8 mouse cellular contexts compared by ENCODE assay signal in genomic region chr8:4258678-4259077, GRCm38 (mm10). TPM values are rescaled to one million over a fixed set of nuclear protein-coding genes. Genes with fewer than 3 reads are reported as not detected.
DNase-seq lines count a peak whose midpoint lies in the region; ATAC-seq and TF ChIP-seq lines count a peak whose summit lies in the region.

No protein-coding gene starts in this region.

- H3K27me3 ChIP-seq in kidney, embryonic 16.5 days (ENCODE audit: insufficient read depth, low read length) = no peaks in the 10 kb centered on the region
- H3K27me3 ChIP-seq in Patski = no peaks in the 10 kb centered on the region
- H3K27me3 ChIP-seq in hindbrain, postnatal 0 days (ENCODE audit: insufficient read depth, low read length) = no peaks in the 10 kb centered on the region
- no peaks in the 10 kb centered on the region for H3K27me3 ChIP-seq in midbrain, embryonic 10.5 days (ENCODE audit: low read depth, poor library complexity, severe bottlenecking)

- H3K9ac ChIP-seq in kidney, embryonic 16.5 days (replicated peaks; ENCODE audit: low read length) = peak overlapping the region; percentile 89
- H3K9ac ChIP-seq in hindbrain, postnatal 0 days (replicated peaks; ENCODE audit: low read length) = peak overlapping the region; percentile 90

- H3K4me1 ChIP-seq in kidney, embryonic 16.5 days (ENCODE audit: insufficient read depth, low read length) = peaks cover 28% of the 10 kb centered on the region
- H3K4me1 ChIP-seq in embryonic fibroblast, embryonic 13.5 days (ENCODE audit: control insufficient read depth, insufficient read depth, low read length) = peaks cover 10% of the 10 kb centered on the region
- H3K4me1 ChIP-seq in hindbrain, postnatal 0 days (ENCODE audit: insufficient read depth, low read length) = peaks cover 18% of the 10 kb centered on the region
- peaks cover 38% of the 10 kb centered on the region for H3K4me1 ChIP-seq in midbrain, embryonic 10.5 days

- H3K4me2 ChIP-seq in kidney, embryonic 16.5 days (replicated peaks; ENCODE audit: low read depth, low read length) = peak overlapping the region; percentile 91
- peak overlapping the region; percentile 74 for H3K4me2 ChIP-seq in hindbrain, postnatal 0 days (ENCODE audit: low read depth, low read length)

- H3K36me3 ChIP-seq in kidney, embryonic 16.5 days (ENCODE audit: insufficient read depth, low read length) = peaks cover 60% of the 10 kb centered on the region
- peaks cover 46% of the 10 kb centered on the region; the same call in 1 of the 2 replicates for H3K36me3 ChIP-seq in hindbrain, postnatal 0 days (ENCODE audit: insufficient read depth, low read length)
- peaks cover 83% of the 10 kb centered on the region for H3K36me3 ChIP-seq in midbrain, embryonic 10.5 days

- DNase-seq in kidney, postnatal 4 days = no peak
- no peak for DNase-seq in Patski (ENCODE audit: low read depth, low spot score)
- peak; percentile 71 for DNase-seq in hindbrain, postnatal 0 days (ENCODE audit: low spot score)
- no peak for DNase-seq in midbrain, embryonic 10.5 days (ENCODE audit: low spot score)
- DNase-seq in urinary bladder, postnatal 4 days (ENCODE audit: low spot score in 2 of 2) = no peak
- DNase-seq in thymus, postnatal 14 days = no peak

- under 1% methylated on average over 32 of the region's 32 CpGs for WGBS in kidney, embryonic 16.5 days
- under 1% methylated on average over 32 of the region's 32 CpGs for WGBS in hindbrain, postnatal 0 days
- 0% methylated on average over 32 of the region's 32 CpGs for WGBS in midbrain, embryonic 10.5 days

- peak; percentile 66 for ATAC-seq in kidney, embryonic 16.5 days (ENCODE audit: low FRiP score, low TSS enrichment)
- ATAC-seq in Patski = peak; percentile 41
- peak; percentile 74 for ATAC-seq in hindbrain, postnatal 0 days

- no peaks in the 10 kb centered on the region for H3K9me3 ChIP-seq in kidney, embryonic 16.5 days (ENCODE audit: low read length)
- no peaks in the 10 kb centered on the region for H3K9me3 ChIP-seq in hindbrain, postnatal 0 days (ENCODE audit: low read length)
- no peaks in the 10 kb centered on the region for H3K9me3 ChIP-seq in midbrain, embryonic 10.5 days (replicated peaks)

- POLR2A ChIA-PET in Patski (lab: Charles Lee) = interaction anchor here (1.1 to 1.3 kb wide), 2 partner anchors 17 to 65 kb away, joined by 3 read pairs; partner anchors contain the start of gene Timm44

- CTCF ChIA-PET in Patski (lab: Charles Lee) = interaction anchor here (0.9 to 4.1 kb wide), 9 partner anchors 14 to 119 kb away, joined by 3 to 17 read pairs (median 4); no protein-coding TSS in a partner anchor

- peak overlapping the region; percentile 70 for H3K27ac ChIP-seq in kidney, embryonic 16.5 days (ENCODE audit: low read length)
- no peak overlapping the region for H3K27ac ChIP-seq in embryonic fibroblast, embryonic 13.5 days (ENCODE audit: insufficient read depth, low read length)
- peak overlapping the region; percentile 94 for H3K27ac ChIP-seq in hindbrain, postnatal 0 days
- peak overlapping the region; percentile 99 for H3K27ac ChIP-seq in midbrain, embryonic 10.5 days (replicated peaks)

- in situ Hi-C loops in Patski (cut with MboI; ENCODE audit: low pct_unique_long_range_greater_than_20kb) = no loop called here

- no peak for TF ChIP-seq CTCF in Patski (IDR thresholded peaks at IDR 0.05)
- TF ChIP-seq CTCF in embryonic fibroblast, embryonic 13.5 days (IDR thresholded peaks at IDR 0.05; ENCODE audit: borderline replicate concordance, insufficient read depth, low read length) = no peak
- TF ChIP-seq CTCF in hindbrain, postnatal 0 days (IDR thresholded peaks at IDR 0.05; ENCODE audit: low read depth) = no peak

- TF ChIP-seq POLR2A in embryonic fibroblast, embryonic 13.5 days (IDR thresholded peaks at IDR 0.05; ENCODE audit: low read depth, low read length) = peak; percentile 9; the same call in 1 of the 2 replicates

- peak overlapping the region; percentile 86 for H3K4me3 ChIP-seq in kidney, embryonic 16.5 days (ENCODE audit: low read length)
- peak overlapping the region; percentile 63 for H3K4me3 ChIP-seq in embryonic fibroblast, embryonic 13.5 days (ENCODE audit: insufficient read depth, low read length)
- peak overlapping the region; percentile 76 for H3K4me3 ChIP-seq in hindbrain, postnatal 0 days (ENCODE audit: low read length)
- H3K4me3 ChIP-seq in midbrain, embryonic 10.5 days = peak overlapping the region; percentile 91

RNA-seq across cellular contexts. Expression of gene Ctxn1, which starts 0.4 kb away (rescaled TPM):
- polyA plus RNA-seq in kidney, embryonic 16.5 days (2015; fragmentation: Nextera tagmentation; extraction: Ambion mirVana) = 109 and 118 TPM in 2 replicates
- 81.0 TPM for polyA plus RNA-seq in Patski (2021)
- 56.7 and 63.9 TPM in 2 replicates for polyA plus RNA-seq in embryonic fibroblast, embryonic 13.5 days (2011; ENCODE audit: insufficient read length, low read depth, missing spikeins)
- 99.4 and 109 TPM in 2 replicates for total RNA-seq in hindbrain, postnatal 0 days (2014; rRNA removed)
- 224 and 240 TPM in 2 replicates for polyA plus RNA-seq in hindbrain, postnatal 0 days (2015; fragmentation: Nextera tagmentation; extraction: Ambion mirVana)
- 122 and 148 TPM in 2 replicates for polyA plus RNA-seq in midbrain, embryonic 10.5 days (2016; fragmentation: Nextera tagmentation; extraction: Ambion mirVana)

RNA-seq across cellular contexts. Expression of gene Snapc2, which starts 5.8 kb away (rescaled TPM):
- 60.1 and 61.9 TPM in 2 replicates for polyA plus RNA-seq in kidney, embryonic 16.5 days (2015; fragmentation: Nextera tagmentation; extraction: Ambion mirVana)
- polyA plus RNA-seq in Patski (2021) = 42.7 TPM
- polyA plus RNA-seq in embryonic fibroblast, embryonic 13.5 days (2011; ENCODE audit: insufficient read length, low read depth, missing spikeins) = 29.0 and 29.3 TPM in 2 replicates
- 89.6 and 91.3 TPM in 2 replicates for total RNA-seq in hindbrain, postnatal 0 days (2014; rRNA removed)
- 63.4 and 65.3 TPM in 2 replicates for polyA plus RNA-seq in hindbrain, postnatal 0 days (2015; fragmentation: Nextera tagmentation; extraction: Ambion mirVana)
- polyA plus RNA-seq in midbrain, embryonic 10.5 days (2016; fragmentation: Nextera tagmentation; extraction: Ambion mirVana) = 65.2 and 68.0 TPM in 2 replicates

RNA-seq across cellular contexts. Expression of gene Tgfbr3l, which starts 10.7 kb away (rescaled TPM):
- 4.2 and 4.8 TPM in 2 replicates for polyA plus RNA-seq in kidney, embryonic 16.5 days (2015; fragmentation: Nextera tagmentation; extraction: Ambion mirVana)
- 4.6 TPM for polyA plus RNA-seq in Patski (2021)
- polyA plus RNA-seq in embryonic fibroblast, embryonic 13.5 days (2011; ENCODE audit: insufficient read length, low read depth, missing spikeins) = 6.0 and 10.8 TPM in 2 replicates
- 9.0 and 15.5 TPM in 2 replicates for total RNA-seq in hindbrain, postnatal 0 days (2014; rRNA removed)
- 3.7 TPM in 2 replicates for polyA plus RNA-seq in hindbrain, postnatal 0 days (2015; fragmentation: Nextera tagmentation; extraction: Ambion mirVana)
- polyA plus RNA-seq in midbrain, embryonic 10.5 days (2016; fragmentation: Nextera tagmentation; extraction: Ambion mirVana) = 2.6 and 3.6 TPM in 2 replicates

RNA-seq across cellular contexts. Expression of gene Timm44, which starts 17.0 kb away (rescaled TPM):
- polyA plus RNA-seq in kidney, embryonic 16.5 days (2015; fragmentation: Nextera tagmentation; extraction: Ambion mirVana) = 76.8 and 86.1 TPM in 2 replicates
- polyA plus RNA-seq in Patski (2021) = 86.6 TPM
- 62.9 and 73.5 TPM in 2 replicates for polyA plus RNA-seq in embryonic fibroblast, embryonic 13.5 days (2011; ENCODE audit: insufficient read length, low read depth, missing spikeins)
- 45.7 and 64.8 TPM in 2 replicates for total RNA-seq in hindbrain, postnatal 0 days (2014; rRNA removed)
- polyA plus RNA-seq in hindbrain, postnatal 0 days (2015; fragmentation: Nextera tagmentation; extraction: Ambion mirVana) = 46.7 and 50.0 TPM in 2 replicates
- polyA plus RNA-seq in midbrain, embryonic 10.5 days (2016; fragmentation: Nextera tagmentation; extraction: Ambion mirVana) = 61.9 and 66.9 TPM in 2 replicates

RNA-seq across cellular contexts. Expression of gene Gm49320, which starts 20.0 kb away (rescaled TPM):
- 1.2 and 1.3 TPM in 2 replicates for polyA plus RNA-seq in kidney, embryonic 16.5 days (2015; fragmentation: Nextera tagmentation; extraction: Ambion mirVana)
- polyA plus RNA-seq in Patski (2021) = not detected
- 0.40 and 0.60 TPM in 2 replicates for polyA plus RNA-seq in embryonic fibroblast, embryonic 13.5 days (2011; ENCODE audit: insufficient read length, low read depth, missing spikeins)
- not detected in 2 replicates for total RNA-seq in hindbrain, postnatal 0 days (2014; rRNA removed)
- 0.25 and 0.74 TPM in 2 replicates for polyA plus RNA-seq in hindbrain, postnatal 0 days (2015; fragmentation: Nextera tagmentation; extraction: Ambion mirVana)
- polyA plus RNA-seq in midbrain, embryonic 10.5 days (2016; fragmentation: Nextera tagmentation; extraction: Ambion mirVana) = 0.43 and 1.3 TPM in 2 replicates
